Mouse (Mus musculus) heart, adult 11 months (tissue): ENCODE measurements around the gene Dynlt1c.

Experiments used
- DNase-seq: peaks from one replicate; pipeline ENCODE4 v3.0.0; 2022

The Dynlt1c gene

DNA sequence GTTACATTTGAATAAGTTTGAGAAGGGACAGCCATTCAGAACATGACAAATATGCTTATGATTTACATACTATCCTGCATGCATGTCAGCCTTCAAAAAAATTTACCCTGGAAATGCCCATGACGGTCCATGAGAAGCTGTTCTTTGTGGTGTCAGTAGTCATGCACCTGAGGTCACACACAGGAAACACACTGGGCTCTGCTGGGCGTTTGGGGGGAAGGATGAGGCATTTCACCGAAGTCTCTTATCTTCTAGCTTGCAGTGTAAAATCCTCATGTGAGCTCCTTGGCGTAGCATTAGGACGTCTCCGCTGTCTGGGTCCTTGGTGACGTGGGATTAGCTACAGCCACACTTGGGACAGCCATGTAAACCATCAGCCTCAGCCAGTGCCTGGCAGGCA is 57.3 kb downstream of the Dynlt1c start, which contains the start of gene Sytl3:
Gene Sytl3, plus strand, starts transcription at position 293 of the 400 bp plus-strand sequence.
- peak; percentile 86 for DNase-seq
